Mouse (Mus musculus) hindbrain, embryonic 10.5 days (tissue): ENCODE results near the gene Gng11. TPM values are rescaled to one million over a fixed set of nuclear protein-coding genes. Genes with fewer than 3 reads are reported as not detected.

ENCODE experiments used
- DNase-seq: peaks from one replicate; pipeline ENCODE4 v3.0.0-alpha.2; 2017; ENCODE audit warnings: low spot score
- H3K27ac ChIP-seq: fragments of 300-500 bp; sonication (generic); 2 replicates; pipeline ENCODE4 v1.5.1; 2016; ENCODE audit warnings: mild to moderate bottlenecking, moderate library complexity
- H3K27me3 ChIP-seq: fragments of 300-500 bp; sonication (generic); 2 replicates; pipeline ENCODE4 v1.6.1; 2016; ENCODE audit warnings: mild to moderate bottlenecking; ENCODE audit not compliant: poor library complexity, insufficient read depth, severe bottlenecking
- H3K36me3 ChIP-seq: fragments of 300-500 bp; sonication (generic); 2 replicates; pipeline ENCODE4 v1.6.1; 2016; ENCODE audit warnings: mild to moderate bottlenecking, moderate library complexity
- H3K4me1 ChIP-seq: fragments of 300-500 bp; sonication (generic); replicated peaks from 2 replicates; pipeline ENCODE4 v1.6.1; 2016; ENCODE audit warnings: mild to moderate bottlenecking
- H3K4me3 ChIP-seq: fragments of 300-500 bp; sonication (generic); 2 replicates; pipeline ENCODE4 v1.5.1; 2016; ENCODE audit warnings: mild to moderate bottlenecking, moderate library complexity
- H3K9me3 ChIP-seq: fragments of 300-500 bp; sonication (generic); 2 replicates; pipeline ENCODE4 v1.6.1; 2016; ENCODE audit warnings: mild to moderate bottlenecking, moderate library complexity
- WGBS: fragments of 180-500 bp; shearing (Covaris S2); methylation state at CpG from one replicate; pipeline ENCODE4 v1.1.7; 2016; 5-methylcytosine and 5-hydroxymethylcytosine counted together
- polyA plus RNA-seq: library from polyadenylated mRNA; unstranded; fragments of >200 nt; fragmentation: Nextera tagmentation; extraction: Ambion mirVana; gene quantifications from 2 replicates; pipeline ENCODE4 v1.2.1, GENCODE M21; 2016

Gene Gng11
- polyA plus RNA-seq = 34.6 and 36.9 TPM in 2 replicates

DNA sequence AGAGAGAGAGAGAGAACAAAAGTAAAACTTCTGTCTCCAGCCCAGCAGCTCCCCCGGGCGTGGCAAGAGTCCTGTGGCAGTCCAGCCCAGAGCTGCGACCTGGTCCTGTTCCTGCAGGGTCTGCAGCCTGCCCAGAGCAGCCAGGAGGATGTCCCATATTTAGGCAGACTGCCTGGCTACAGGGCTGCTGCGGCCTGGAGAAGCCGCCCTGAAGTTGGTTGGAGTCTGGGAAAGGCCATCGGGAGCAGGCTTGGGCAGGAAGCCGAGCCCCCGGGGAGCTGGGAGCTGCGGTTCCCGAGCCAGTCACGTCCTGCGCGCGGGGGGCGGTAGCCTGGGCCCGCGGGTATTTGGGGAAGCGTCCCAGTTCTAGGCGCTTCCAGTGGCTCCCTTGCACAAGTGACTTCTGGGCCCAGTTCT lies at the start of gene Gng11:
Gene Gng11, plus strand, starts transcription at position 15 of the 417 bp plus-strand sequence.
- H3K4me3 ChIP-seq = peak within 1 kb of the TSS; percentile 54
- no peaks in the 10 kb centered on the region for H3K27me3 ChIP-seq
- peaks cover 22% of the 10 kb centered on the region for H3K4me1 ChIP-seq
- H3K27ac ChIP-seq = peak within 1 kb of the TSS; percentile 88
- no peaks in the 10 kb centered on the region for H3K9me3 ChIP-seq
- H3K36me3 ChIP-seq = no peaks in the 10 kb centered on the region
- DNase-seq = peak; percentile 65
- WGBS = 3% methylated on average over 19 of the region's 19 CpGs

GRCm38 (mm10) chr6:3954969-3955368 lies 48.7 kb upstream of the Gng11 start:
- 60% methylated on average over 4 of the region's 4 CpGs for WGBS
- Histone ChIP-seq H3K4me3 (no peak overlapping the region), H3K36me3 (no peaks in the 10 kb centered on the region), H3K4me1 (no peaks in the 10 kb centered on the region), H3K27ac (no peak overlapping the region), H3K27me3 (no peaks in the 10 kb centered on the region), H3K9me3 (no peaks in the 10 kb centered on the region)
- no peak for DNase-seq

- Histone ChIP-seq H3K4me3 (peak overlapping the region; percentile 31), H3K9me3 (no peaks in the 10 kb centered on the region), H3K36me3 (no peaks in the 10 kb centered on the region), H3K4me1 (peaks cover 5% of the 10 kb centered on the region; the same call in 1 of the 2 replicates), H3K27ac (no peak overlapping the region), H3K27me3 (peaks cover 15% of the 10 kb centered on the region; the same call in 1 of the 2 replicates)
- DNase-seq = peak; percentile 6
- WGBS = 25% methylated on average over 31 of the region's 31 CpGs
Observed at GRCm38 (mm10) chr6:3967676-3968626, 35.8 kb upstream of the Gng11 start.

DNA sequence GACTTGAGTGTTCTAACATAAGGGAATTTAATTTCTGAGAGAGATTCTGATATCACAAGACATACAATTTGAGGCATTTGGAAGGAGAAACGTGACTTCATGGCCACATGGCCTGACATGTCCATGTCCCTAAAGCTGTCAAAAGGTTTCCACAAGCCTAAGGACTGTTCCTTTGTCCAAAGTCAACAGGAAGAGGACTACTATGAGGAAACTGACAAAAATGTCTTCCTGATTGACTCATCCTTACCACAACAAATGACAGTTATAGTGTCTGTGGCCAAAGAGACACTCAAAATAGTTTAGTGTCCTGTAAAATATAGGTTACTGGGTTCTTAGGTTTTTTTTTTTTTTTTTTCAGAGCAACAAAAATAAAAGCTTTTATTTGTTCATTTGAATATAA lies 30.0 kb upstream of the Gng11 start:
- H3K4me3 ChIP-seq = no peak overlapping the region
- WGBS = 85% methylated on average over 1 of the region's 1 CpGs
- no peak overlapping the region for H3K27ac ChIP-seq
- H3K4me1 ChIP-seq = no peaks in the 10 kb centered on the region
- no peaks in the 10 kb centered on the region for H3K36me3 ChIP-seq
- no peaks in the 10 kb centered on the region for H3K9me3 ChIP-seq
- H3K27me3 ChIP-seq = peaks cover 1% of the 10 kb centered on the region; the same call in 1 of the 2 replicates
- DNase-seq = no peak

DNA sequence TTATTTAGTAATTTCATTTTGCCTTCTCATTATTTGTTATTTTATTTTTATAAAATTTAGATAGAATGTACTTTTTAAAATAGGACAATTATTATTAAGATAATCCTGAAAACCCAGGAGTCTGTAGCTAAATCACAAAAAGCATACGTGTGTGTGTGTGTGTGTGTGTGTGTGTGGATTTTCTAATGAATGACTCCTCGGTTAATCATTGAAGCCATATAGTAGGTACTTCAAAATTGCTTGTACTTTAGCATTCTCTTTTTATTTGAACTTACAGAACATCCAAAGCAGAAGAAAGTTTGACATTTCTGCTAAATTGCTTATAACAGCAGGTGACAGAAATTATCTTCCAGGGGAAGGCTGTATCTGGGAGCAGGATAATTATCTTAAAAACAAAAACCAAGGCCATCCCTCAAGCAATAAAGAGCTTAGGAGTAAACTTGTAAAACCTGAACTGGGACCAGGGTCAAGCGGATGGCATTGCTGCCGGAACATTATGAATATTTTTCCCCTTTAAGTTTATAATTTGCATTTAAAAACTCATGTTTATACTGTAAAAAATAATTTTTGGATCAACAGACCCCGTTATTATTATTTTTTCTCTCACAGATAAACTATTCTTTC lies 20.9 kb upstream of the Gng11 start:
- WGBS = 89% methylated on average over 5 of the region's 5 CpGs
- Histone ChIP-seq H3K36me3 (no peaks in the 10 kb centered on the region), H3K27ac (no peak overlapping the region), H3K4me3 (no peak overlapping the region), H3K27me3 (no peaks in the 10 kb centered on the region), H3K9me3 (no peaks in the 10 kb centered on the region), H3K4me1 (no peaks in the 10 kb centered on the region)
- DNase-seq = no peak

GRCm38 (mm10) chr6:3988750-3989149 lies 15.0 kb upstream of the Gng11 start, which contains the start of gene Tfpi2:
Gene Tfpi2, minus strand, starts transcription at chr6:3988919.
- 77% methylated on average over 3 of the region's 3 CpGs for WGBS

DNA sequence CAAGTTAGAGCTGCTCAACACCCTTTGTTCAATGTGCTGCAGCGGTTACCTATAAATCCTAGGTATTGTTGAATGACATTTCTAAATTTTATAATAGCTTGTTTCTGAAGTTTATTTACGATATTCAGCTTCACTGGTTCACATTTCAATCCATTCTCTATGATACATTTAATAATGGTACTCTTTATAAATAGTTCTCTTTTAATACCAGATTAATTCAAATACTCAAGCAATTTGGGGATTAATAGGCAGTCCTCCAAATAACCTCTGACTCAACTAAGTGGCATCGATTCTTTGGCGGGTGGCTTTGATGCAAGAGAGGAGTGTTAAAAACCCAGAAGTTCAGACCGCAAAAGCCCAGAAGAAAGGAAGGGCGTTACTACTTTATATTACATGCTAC lies 10.2 kb upstream of the Gng11 start, which contains the start of gene Gngt1:
Gene Gngt1, plus strand, starts transcription at position 301 of the 400 bp plus-strand sequence.
- Histone ChIP-seq H3K27me3 (no peaks in the 10 kb centered on the region), H3K4me3 (no peak within 1 kb of the TSS), H3K4me1 (no peaks in the 10 kb centered on the region), H3K27ac (no peak within 1 kb of the TSS), H3K36me3 (no peaks in the 10 kb centered on the region), H3K9me3 (no peaks in the 10 kb centered on the region)
- no peak for DNase-seq
- WGBS = 89% methylated on average over 6 of the region's 6 CpGs

More at GRCm38 (mm10) chr6:3988750-3989149, 15.0 kb upstream of the Gng11 start, which contains the start of gene Tfpi2:
- no peak within 1 kb of the TSS for H3K4me3 ChIP-seq
- H3K9me3 ChIP-seq = no peaks in the 10 kb centered on the region
- DNase-seq = no peak
- no peaks in the 10 kb centered on the region for H3K4me1 ChIP-seq
- no peak within 1 kb of the TSS for H3K27ac ChIP-seq
- no peaks in the 10 kb centered on the region for H3K36me3 ChIP-seq
- no peaks in the 10 kb centered on the region for H3K27me3 ChIP-seq

DNA sequence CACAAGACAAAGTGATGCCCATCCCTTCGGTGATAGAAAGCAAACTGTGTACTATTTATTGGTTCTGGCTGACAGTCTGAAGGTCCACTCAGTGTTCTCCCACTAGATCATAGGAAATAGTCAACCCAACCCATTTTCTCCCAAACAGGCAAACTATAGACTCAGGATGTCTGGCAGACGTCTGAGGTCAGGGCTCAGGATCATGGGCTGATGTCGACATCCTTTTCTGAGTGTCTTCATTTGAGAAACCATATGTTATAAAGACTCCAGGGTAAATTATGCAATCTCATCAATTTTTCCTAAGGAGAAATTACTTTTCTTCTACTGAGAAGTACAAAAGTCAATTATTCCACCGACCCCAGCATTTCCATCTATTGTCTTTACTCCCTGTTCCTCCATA lies 5.6 kb upstream of the Gng11 start:
- Histone ChIP-seq H3K27ac (no peak overlapping the region), H3K36me3 (no peaks in the 10 kb centered on the region), H3K27me3 (no peaks in the 10 kb centered on the region), H3K9me3 (no peaks in the 10 kb centered on the region), H3K4me1 (peaks cover 10% of the 10 kb centered on the region; the same call in 1 of the 2 replicates), H3K4me3 (no peak overlapping the region)
- WGBS = 80% methylated on average over 4 of the region's 4 CpGs
- DNase-seq = no peak

DNA sequence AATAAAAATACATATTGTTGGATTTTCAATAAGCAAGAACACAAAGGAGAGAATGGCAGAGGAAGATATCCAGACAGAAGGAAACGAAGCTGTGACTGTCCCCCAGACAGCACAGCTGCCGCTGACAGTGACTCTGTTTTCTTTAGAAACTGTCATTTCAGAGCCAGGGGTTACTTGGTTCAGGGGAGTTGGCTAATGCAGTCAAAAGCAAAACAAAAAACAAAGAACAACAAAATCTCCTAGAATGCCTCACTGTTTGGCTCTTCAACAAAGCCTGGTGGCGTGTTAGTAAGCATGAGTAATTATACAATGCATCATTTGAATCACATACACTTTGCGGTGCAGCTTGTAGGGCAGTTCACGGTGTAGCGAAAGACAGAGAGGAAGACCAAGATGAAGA lies 4.4 kb upstream of the Gng11 start:
- Histone ChIP-seq H3K27me3 (no peaks in the 10 kb centered on the region), H3K4me1 (peaks cover 21% of the 10 kb centered on the region), H3K27ac (no peak overlapping the region), H3K9me3 (no peaks in the 10 kb centered on the region), H3K4me3 (no peak overlapping the region), H3K36me3 (no peaks in the 10 kb centered on the region)
- 62% methylated on average over 6 of the region's 6 CpGs for WGBS
- DNase-seq = peak; percentile 5

DNA sequence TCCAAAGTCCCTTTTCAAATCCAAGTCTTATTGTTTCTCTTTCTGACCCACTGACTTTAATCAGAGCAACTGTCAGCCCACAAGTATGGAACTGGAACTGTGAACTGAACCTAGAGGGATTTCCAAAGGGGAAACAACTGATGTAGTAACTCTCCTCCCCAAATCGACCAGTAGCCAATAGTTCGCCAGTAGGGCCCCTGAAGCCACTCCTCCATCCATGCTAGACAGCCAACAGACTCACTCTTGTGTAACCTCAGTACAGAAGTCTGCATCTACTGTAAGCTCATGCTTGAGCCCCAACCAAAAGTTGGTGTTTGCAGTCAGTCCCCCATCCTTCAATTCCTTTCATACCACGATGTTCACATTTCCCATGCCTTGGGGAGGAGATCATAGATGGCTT lies 3.0 kb upstream of the Gng11 start:
- DNase-seq = no peak
- no peaks in the 10 kb centered on the region for H3K27me3 ChIP-seq
- no peak overlapping the region for H3K4me3 ChIP-seq
- no peaks in the 10 kb centered on the region for H3K9me3 ChIP-seq
- 79% methylated on average over 3 of the region's 3 CpGs for WGBS
- H3K27ac ChIP-seq = no peak overlapping the region
- peaks cover 22% of the 10 kb centered on the region for H3K4me1 ChIP-seq
- H3K36me3 ChIP-seq = no peaks in the 10 kb centered on the region

GRCm38 (mm10) chr6:4003445-4003844 lies 259 bp upstream of the Gng11 start:
- H3K27me3 ChIP-seq = no peaks in the 10 kb centered on the region
- peaks cover 22% of the 10 kb centered on the region for H3K4me1 ChIP-seq
- WGBS = 54% methylated on average over 4 of the region's 4 CpGs
- H3K4me3 ChIP-seq = peak overlapping the region; percentile 54
- no peaks in the 10 kb centered on the region for H3K36me3 ChIP-seq
- no peaks in the 10 kb centered on the region for H3K9me3 ChIP-seq
- no peak for DNase-seq
- peak overlapping the region; percentile 88; the same call in 1 of the 2 replicates for H3K27ac ChIP-seq

DNA sequence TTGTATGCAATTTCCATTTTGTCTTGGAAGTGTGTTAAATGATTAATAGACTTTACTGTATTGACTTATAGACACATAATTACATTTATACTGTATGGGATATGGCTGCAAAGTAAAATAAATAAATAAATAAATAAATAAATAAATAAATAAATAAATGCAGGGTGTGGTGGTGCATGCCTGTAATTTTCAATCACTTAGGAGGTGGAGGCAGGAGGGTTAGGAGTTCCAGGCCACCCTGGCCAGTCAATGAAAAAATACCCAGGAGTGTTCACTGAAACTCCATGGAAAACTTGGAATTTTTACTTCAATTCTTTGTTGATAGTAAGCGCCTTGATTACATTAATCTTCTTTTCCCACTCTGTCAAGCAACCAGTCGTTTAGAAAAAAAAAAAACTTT lies 1.1 kb downstream of the Gng11 start:
- Histone ChIP-seq H3K27me3 (no peaks in the 10 kb centered on the region), H3K36me3 (no peaks in the 10 kb centered on the region), H3K4me3 (peak overlapping the region; percentile 54; the same call in 1 of the 2 replicates), H3K27ac (no peak overlapping the region), H3K4me1 (peaks cover 18% of the 10 kb centered on the region), H3K9me3 (no peaks in the 10 kb centered on the region)
- DNase-seq = no peak
- WGBS = 78% methylated on average over 2 of the region's 2 CpGs
